Mouse (Mus musculus): ENCODE measurements around the gene Golga7b.

- no peak for TF ChIP-seq CTCF (IDR thresholded peaks at IDR 0.05; ENCODE audit: borderline replicate concordance, insufficient read depth, low read depth, low read length)
- TF ChIP-seq POLR2A (IDR thresholded peaks at IDR 0.05; ENCODE audit: borderline replicate concordance, insufficient read depth, low read length): no peak
These were observed 55.9 kb downstream of the Golga7b start for GRCm38 (mm10) chr19:42303210-42303813.
